Mouse (Mus musculus) heart, postnatal 4 days (tissue): Measurements from ENCODE around the gene N6amt1. TPM values are rescaled to one million over a fixed set of nuclear protein-coding genes. Genes with fewer than 3 reads are reported as not detected.

Source experiments
- DNase-seq: peaks from one replicate; pipeline ENCODE4 v3.0.0; 2021
- total RNA-seq, 2 experiments: library from RNA; stranded (reverse); gene quantifications; 2 replicates each; pipeline ENCODE4 v1.2.3; 2021

The N6amt1 gene
- total RNA-seq, result 10 to 100 TPM; 29.1 to 31.5 TPM

DNA sequence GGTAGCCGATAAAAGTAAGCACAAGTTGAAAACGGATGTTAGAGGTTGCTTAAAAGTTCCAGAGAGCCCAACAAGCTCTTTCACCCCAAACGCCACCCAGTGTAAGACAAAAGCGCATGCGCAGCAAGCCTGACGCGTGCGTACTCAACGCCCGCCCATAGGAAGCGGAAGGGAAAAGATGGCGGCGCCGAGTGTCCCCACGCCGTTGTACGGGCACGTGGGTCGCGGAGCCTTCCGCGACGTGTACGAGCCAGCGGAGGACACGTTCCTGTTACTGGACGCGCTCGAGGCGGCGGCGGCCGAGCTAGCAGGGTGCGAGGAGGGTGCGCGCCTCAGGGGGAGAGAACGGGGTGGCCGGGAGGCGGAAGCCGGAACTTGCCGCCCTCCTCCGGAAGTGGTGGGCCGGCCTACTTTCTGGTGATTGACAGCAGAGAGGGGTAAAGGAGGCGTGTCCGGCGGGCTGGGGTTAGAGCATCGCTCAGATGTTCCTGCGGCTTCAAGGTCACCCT lies at the start of gene N6amt1:
Gene N6amt1, plus strand, starts transcription at position 111 of the 509 bp plus-strand sequence.
- DNase-seq, result peak; percentile 93

DNA sequence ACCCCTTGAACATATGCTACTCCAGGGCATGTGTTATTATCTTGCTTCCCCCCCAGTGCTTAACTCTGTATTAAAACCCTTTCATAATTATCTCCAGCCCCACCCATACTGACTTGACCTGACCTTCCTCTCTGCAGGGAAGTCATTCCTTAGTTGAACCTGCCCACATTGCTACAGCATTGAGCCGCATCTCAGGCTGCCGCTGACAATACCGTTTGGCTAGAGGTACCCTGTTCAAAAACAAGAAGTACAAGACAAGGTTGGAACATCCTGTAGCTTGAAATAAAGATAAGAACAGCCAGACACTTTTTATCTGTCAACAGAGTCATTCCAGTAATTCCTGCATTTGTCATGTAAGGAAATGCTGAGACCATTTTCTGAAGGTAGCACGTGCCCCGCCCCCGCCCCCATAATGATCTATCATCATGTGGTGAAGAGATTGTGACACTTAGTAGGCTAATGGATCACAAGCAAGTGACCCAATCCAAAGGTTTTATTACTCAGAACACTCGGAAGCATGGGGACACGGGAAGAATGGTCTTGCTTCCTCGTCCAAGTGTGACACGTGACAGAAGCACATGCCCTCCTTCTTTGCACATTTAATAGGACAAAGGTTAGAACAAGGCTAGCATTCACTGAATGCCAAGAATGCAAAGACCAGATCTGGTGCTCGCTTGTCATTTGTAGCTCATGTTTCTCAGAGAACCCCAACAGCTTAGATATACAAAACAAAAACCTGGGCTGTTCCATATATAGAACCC lies 48.6 kb upstream of the N6amt1 start:
- DNase-seq, result no peak

DNA sequence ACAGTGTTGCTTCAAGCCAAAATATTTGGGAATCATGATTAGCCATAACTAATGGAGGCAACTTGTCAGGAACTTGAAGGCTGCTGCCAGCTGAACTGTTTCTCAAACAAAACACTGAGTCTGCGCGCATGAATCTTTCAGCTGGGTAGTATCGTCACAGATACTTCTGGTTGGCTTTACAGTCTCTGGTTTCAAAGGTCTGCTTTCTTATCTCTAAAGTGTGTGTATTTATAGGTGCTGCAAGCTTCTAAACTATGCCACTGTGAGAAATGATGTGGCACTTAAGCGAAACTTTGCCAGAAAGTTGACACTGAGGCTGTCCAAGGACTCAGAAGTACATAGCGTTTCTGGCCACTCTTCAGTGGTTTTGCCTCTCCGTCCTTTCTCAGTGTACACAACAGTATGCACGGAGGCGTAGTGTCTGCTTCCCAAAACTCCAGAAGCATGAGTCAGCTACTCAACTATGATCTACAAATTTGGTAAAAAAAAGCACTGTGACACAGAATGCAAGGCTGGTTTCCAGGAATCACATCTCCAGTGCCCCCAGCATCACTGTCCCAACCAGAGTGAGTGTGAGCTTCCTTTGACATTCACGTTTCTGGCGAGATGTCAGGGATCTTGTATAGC lies 46.8 kb upstream of the N6amt1 start:
- DNase-seq, result peak; percentile 56

DNA sequence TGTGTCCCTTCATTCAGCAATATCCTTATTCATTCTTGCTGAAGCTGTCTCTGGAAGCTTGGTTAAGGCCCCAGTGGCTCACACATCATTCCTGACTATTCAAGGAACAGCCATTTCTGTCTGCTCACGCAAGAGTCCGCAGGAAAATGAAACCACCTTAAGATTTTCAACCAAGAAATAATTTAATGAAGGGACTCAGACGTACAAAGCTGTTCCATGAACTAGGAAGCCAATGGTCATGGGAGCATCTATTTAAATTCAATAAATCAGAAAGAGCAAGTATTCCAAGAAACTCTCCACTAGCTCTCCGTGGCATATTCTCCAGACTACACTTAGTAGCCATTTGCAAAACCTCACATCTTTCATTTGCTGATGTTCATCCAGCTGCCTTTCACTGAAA lies 43.3 kb upstream of the N6amt1 start:
- no peak for DNase-seq

DNA sequence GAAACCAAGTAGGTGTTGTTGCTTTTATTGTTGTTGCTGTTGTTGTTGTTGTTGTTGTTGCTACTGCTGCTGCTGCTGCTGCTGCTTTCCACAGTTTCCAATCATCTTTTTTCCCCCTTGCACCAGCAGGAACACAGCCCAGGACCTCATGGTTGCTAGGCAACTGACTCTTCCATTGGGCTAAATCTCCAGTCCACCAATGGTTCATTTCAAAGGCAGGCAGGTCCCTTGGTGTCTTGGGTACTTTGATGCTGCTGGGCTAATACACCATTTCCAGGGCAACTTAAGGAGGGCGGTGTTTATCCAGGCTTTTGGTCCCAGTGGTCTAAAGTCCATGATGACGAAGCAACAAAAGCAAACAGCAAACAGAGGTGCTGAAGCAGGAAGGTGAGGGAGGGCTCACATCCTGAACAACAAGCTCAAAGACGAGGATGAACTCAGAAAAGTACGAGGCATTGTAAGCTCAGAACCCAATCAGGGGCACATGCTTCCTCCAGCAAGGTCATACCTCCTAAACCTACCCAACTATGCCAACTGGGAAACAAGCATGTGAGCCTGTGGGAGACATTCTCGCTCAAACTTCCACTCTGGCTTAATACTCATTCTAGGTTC lies 35.7 kb upstream of the N6amt1 start:
- DNase-seq, result no peak

DNA sequence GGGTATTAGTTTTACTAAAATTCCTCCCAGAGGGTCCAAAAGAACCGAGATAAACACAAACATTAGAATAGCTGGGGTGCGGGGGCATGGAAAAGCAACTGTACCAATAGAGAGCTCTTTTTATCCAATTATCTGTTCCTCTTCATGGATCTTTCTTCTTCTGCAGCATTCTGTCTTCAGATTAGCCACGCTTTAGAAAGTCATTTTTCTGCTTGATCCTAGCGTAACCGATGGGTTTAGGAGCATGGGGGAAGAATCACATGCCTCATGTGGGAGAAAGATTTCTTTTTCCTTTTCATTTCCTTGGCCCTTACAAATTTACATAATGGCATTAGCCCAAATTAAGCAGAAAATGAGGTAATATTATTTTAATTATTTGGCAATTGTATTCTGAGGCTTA lies 35.0 kb upstream of the N6amt1 start:
- DNase-seq, result no peak

DNA sequence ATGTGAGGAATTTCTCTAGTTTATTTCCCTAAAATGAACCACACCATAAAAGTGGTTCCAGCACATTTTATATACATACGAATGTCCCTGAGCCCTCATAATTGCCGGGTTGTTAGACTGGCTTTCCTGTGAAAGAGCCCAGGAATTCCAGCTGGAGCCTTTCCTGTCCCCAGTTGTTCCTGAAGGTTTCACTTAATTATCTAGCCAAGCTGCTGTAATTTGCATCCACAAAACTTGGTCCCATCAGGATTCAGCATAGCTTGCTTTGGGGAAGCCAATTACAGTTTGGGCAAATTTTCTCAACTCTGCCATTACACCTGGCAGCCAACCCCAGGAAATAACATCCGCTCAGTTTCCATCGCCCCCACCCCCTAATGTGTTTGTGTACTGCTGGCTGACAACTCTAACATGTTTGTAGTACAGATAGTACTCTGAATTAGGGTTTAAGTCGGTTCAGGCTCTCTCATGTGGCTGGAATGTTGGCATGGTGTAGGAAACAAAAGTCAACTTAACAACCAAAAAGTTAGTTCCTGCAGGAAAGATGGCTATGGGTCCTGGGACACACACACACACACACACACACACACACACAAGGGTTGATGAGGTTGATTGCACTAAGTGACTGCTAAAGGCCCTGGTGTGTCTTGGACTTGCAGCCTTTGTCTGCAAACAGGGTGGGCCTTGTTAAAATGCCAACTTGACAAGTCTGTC lies 34.3 kb upstream of the N6amt1 start:
- DNase-seq, result peak; percentile 24

DNA sequence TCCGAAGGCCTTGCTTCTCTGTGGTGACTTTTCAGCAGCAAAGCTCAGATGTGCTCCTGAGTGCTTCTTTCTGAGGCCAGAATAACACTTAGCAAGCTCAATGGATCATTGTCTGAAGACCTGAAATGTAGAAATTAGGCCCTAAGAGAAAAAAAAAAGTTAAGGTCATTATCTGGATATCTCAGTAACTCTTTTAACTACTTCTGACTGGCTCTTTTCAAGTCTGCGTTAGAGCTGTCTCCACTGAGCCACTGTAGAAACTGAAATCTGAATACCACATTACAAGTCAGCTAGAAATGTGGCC lies 33.8 kb upstream of the N6amt1 start:
- DNase-seq, result no peak

DNA sequence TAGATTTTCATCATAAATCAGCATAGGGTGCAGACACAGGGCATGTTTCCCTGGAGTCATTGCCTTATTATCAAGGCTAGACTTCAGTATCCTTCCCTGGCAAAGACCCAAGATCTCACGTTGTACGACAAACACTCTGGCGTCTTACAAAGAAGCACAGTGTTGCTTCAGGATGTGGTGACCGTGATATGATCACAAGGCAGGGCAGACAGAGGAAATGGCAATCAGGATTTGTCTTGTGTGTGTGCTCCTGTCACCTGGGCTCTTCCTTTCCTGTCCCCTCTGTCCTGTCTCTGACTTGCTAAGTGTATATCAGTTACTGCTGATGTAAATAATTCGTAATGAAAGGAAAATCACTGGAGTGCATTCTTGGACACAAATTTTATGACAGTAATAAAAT lies 29.4 kb upstream of the N6amt1 start:
- DNase-seq, result no peak

DNA sequence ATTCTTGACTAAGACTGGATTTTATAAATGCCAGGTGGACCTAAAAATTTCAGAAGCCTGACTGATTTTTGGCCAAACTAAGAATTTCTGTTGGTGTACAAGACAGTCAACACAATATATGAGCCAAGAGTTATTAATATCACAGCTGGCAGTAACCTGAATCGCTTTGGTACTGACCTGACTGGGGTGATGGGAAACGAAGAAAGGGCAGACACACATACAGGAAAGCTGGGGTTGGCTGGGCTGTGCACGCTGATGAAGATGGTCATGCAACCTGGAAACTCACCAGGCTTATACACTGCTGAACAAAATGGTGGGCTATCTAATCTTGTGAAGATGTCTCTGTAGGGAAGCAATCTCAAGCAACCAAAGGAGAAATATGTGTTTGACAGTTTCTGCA lies 24.0 kb upstream of the N6amt1 start:
- DNase-seq, result no peak

DNA sequence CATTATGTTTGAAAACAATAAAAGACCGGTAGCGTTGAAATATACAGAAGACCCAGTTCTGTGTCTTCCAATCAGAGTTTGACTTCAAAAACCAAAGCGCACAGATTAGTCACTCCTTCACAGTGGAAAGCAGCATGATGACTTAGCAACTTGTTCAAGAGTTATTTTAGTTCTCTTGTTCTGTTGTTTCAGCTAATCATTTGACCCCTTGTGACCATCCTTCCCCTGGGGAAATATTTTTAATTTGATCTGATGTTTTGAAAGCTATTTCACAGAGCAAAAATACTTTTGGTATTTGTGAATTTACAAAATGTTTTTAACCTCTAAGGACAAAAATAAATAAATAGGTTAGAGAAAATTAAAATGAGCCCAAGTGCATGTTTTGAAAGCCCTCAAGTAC lies 19.2 kb upstream of the N6amt1 start:
- DNase-seq, result no peak

DNA sequence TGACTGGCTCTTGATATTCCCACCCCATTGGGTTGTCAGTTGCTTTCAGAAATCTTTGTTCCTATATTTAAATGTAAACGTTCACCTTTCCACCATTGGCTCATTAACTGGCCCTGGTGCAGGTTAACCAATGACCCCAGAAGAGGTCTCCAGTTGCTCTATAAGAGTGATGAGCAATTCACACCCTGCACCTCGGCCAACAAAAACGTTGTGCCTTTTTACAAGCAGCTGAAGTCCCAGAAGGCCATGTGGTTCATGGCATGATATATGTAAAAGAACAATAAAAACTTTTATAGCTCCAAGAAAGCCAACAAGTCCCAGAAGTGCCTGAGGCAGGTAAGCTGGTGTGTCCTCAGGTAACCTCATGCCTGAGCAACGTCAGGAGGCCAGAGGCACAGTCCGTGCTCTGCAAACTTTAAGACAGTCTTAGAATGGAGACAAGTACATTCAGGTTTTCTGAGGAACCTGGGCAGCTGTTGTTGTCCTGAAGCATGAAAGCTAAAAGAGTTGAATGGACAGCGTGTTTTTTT lies 12.9 kb upstream of the N6amt1 start:
- DNase-seq, result no peak

DNA sequence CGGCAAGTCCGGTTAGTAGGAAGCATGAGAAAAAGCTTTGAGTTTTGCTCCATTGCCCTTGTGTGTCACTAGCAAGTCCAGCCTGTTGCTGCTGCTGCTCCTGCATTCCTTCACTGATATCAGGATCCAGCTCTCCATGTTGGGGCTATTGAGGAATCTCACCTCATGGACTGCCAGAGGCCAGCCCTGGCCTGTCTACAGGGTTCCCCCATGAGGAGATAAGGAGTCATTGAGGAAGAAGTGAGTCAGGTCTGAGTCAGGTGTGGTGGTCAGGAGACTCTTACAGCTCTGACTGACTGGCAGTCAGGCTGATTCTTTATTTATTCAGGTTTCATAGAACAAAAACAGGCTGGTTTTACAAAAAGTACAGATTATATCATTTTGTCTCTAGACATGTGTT lies 5.9 kb upstream of the N6amt1 start:
- DNase-seq, result peak; percentile 52

DNA sequence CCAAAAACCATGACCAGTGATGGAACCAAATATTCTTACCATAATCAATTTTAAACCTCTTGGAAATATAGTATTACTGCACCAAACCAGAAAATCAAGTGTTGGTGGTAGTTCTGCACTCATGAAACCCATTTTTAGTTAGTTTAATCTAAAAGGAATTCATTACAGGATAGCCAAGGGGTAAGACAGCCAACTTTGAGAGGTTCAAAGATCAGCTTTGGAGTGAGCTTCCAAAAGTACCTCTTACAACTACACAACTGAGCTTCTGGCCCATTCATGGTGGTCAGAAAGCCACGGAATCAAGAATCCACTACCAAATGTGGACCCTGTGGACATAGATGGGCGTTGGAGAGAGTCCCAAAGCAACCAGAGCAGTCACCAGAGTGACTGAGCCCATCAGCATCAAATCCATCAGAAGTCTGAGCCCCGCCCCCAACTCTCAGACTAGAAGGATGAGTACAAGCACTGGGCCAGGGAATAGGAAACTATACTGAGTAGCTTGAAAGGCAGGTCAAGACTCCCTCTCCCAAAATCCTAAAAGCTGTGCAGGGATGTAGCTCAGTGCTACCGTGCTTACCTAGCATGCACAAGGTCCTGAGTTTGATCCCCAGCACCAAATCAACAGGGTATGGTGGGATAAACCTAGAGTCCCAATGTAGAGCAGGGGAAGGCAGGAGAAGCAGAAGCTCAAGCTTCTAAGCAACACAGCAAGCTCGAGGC lies 2.4 kb upstream of the N6amt1 start:
- no peak for DNase-seq

DNA sequence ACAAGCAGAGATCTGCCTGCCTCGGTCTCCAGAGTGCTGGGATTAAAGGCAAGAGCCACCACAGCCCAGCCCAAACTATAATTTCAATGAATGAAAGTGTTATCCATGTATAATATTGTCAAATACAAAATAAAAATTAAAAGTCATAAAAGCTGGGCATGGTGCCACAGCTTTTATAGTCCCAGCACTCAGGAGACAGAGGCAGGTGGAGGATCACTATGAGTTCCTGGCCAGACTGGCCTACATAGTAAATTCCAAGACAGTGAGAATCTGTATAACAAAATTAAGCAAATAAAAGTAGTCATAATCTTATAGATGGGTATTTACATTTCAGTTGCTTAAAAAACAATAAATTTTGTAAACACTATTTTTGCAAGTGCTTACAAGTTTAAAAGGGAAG lies 380 bp upstream of the N6amt1 start:
- no peak for DNase-seq

DNA sequence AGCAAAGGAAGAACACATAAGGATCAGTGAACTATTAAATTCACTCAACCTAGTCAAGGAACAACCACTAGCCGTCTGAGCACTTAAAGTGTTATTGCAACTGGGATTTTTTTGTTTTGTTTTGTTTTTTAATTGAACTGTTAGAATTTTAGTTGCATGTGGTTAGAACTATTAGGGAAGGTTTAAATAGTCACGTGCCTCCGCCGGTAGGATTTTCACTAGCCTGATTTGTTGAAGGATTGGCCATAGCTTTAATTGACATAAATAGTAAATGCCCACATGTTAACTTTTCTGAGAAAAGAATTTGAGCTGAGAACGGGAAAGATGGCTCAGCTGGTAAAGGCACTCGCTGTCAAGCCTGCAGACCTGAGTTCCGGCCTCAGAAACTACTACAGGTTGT lies 763 bp downstream of the N6amt1 start:
- DNase-seq, result no peak

DNA sequence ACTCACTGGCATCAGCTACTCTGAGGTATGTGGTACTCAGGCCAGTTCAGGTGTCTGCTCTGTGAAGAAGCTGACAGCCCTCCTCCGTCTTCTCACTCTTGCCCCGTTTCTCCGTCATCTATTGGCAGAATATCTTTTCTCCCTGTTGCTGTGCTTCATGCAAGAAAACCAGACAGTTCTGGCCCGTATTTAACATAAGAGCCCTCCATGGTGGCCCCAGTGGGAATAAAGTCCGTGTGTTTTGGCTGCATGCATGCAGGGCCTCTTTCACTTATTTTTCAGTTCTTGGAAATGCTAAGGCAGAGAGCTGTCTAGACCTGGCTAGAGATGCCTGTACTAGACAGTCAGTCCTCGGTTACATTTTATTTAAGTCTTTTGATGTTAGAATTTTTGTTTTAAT lies 6.1 kb downstream of the N6amt1 start:
- no peak for DNase-seq

DNA sequence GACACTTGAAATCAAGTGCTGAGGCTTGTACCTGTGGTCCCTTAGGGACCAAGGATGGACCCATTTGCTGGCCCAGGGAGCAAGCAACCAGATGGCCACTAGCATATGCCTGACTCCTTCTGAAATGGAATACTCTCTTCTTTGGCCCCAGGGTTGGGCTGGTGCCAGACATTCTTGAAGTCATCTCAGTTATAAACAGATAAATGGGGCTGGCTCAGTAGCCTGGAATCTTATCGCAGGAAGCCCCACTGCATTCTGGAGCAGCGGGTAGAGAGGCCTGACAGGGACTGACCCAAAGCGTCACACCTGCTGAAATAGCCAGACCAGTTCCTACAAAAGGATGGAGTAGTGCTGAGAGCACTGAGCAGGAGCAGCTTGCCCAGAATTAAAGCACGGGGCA lies 10.2 kb downstream of the N6amt1 start:
- DNase-seq, result peak; percentile 66

DNA sequence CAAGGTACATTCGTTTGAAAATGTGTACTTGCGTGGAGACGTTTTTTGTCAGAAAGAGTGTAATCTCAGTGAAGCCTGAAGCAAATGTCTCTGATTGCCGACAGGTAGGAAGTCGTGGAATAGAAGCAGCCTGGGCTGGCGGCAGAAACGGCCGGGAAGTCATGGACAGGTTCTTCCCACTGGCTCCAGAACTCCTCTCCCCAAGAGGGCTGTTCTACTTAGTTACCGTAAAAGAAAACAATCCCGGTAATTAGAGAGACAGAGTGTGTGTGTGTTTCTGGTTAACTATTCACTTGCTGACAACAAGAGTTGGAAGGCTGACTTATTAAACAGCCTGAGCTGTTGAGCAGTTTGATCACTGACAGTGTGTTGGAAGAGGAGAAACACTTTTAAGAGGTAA lies 12.1 kb downstream of the N6amt1 start:
- no peak for DNase-seq

DNA sequence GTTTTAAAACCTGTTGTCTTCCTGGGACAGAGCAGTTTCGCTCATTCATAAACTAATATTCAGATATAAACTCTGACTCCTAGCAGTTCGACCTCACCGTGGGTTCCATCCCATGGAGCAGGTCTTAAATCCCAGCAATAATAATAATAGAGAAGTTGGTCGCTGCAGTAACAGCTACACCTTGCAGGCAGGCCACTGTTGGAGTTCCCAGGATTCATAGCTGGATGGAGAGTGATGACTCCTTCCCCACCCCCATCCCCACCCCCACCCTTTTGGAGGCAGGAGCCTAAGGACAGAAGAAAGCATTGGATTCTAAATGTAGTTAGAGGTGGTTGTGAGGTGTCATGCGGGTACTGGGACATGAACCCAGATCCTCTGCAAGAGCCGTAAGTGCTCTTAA lies 12.5 kb downstream of the N6amt1 start:
- DNase-seq, result no peak

DNA sequence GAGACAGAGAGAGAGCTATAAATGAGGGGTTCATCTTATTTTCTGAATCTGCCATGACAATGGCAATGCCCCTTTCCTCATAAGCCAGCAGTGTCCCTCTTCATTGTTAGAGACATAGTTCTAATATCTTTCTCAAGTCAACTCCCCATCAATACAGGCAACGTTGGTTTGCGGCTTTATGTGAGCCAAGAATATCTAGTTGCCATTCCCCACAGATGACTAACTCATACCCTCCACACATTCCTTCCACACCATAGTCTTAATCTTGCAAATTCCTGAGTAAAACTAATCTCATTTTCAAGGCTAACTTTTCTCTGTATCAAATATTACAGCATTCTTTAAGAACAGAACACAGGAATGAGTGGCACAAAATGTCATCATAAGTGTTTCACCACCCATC lies 29.0 kb downstream of the N6amt1 start:
- DNase-seq, result no peak

DNA sequence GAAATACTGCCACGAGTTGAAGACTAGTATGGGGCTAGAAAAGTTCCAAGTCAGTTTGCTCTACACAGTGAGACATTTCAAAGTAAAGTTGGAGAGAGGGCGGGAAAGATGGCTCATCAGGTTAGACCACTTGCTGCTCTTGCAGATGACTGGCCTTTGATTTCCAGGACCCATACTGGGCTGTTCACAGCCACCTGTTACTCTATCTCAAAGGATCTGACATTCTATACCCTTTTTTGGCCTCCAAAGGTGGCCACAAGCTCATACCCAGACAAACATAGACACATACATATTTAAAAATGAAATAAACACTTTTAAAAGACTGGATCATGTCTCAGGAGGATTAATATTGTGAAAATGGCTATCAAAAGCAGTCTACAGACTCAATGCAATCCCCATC lies 30.4 kb downstream of the N6amt1 start:
- DNase-seq, result no peak
